Mouse (Mus musculus) adrenal gland, adult 8-10 months (tissue): ENCODE results near the gene Rhbdf2. TPM values are rescaled to one million over a fixed set of nuclear protein-coding genes. Genes with fewer than 3 reads are reported as not detected.
A peak's percentile ranks its signal among the peaks of the same experiment; 100 is the strongest.
"Not testable (repeated sequence)": the region's sequence is repeated elsewhere in the genome, so short reads cannot be mapped to it uniquely, and the experiment has no call there.

Source experiments
- DNase-seq: peaks from one replicate; pipeline ENCODE4 v3.0.0; 2022
- total RNA-seq, 4 experiments: library from RNA; stranded (reverse); gene quantifications; 2 replicates each; pipeline ENCODE4 v1.2.4; 2022

Gene Rhbdf2
- total RNA-seq, result 10 to 100 TPM; 13.3 to 20.5 (median 15.0) TPM

GRCm38 (mm10) chr11:116626299-116627071, at the start of gene Rhbdf2:
Rhbdf2 (minus strand) TSS chr11:116627019.
- no peak for DNase-seq

- no peak for DNase-seq
These were observed 49.6 kb upstream of the Rhbdf2 start for GRCm38 (mm10) chr11:116676175-116676976.

GRCm38 (mm10) chr11:116675429-116675828, 48.6 kb upstream of the Rhbdf2 start:
- DNase-seq, result peak; percentile 78

- no peak for DNase-seq
These were observed 48.0 kb upstream of the Rhbdf2 start for GRCm38 (mm10) chr11:116674616-116675379.

GRCm38 (mm10) chr11:116673410-116673809, 46.6 kb upstream of the Rhbdf2 start:
- no peak for DNase-seq

- DNase-seq, result no peak
These were observed 45.8 kb upstream of the Rhbdf2 start for GRCm38 (mm10) chr11:116672595-116672994.

- no peak for DNase-seq
These were observed 45.1 kb upstream of the Rhbdf2 start for GRCm38 (mm10) chr11:116671845-116672434.

GRCm38 (mm10) chr11:116671112-116671844, 44.5 kb upstream of the Rhbdf2 start:
- peak; percentile 98 for DNase-seq

GRCm38 (mm10) chr11:116670386-116670785, 43.6 kb upstream of the Rhbdf2 start:
- DNase-seq, result no peak

- no peak for DNase-seq
These were observed 43.1 kb upstream of the Rhbdf2 start for GRCm38 (mm10) chr11:116669787-116670365.

- DNase-seq, result no peak
These were observed 42.5 kb upstream of the Rhbdf2 start for GRCm38 (mm10) chr11:116669316-116669715.

- no peak for DNase-seq
These were observed 42.0 kb upstream of the Rhbdf2 start for GRCm38 (mm10) chr11:116668839-116669238.

GRCm38 (mm10) chr11:116668381-116668825, 41.6 kb upstream of the Rhbdf2 start:
- DNase-seq, result peak; percentile 70

GRCm38 (mm10) chr11:116667930-116668329, 41.1 kb upstream of the Rhbdf2 start:
- DNase-seq, result no peak

GRCm38 (mm10) chr11:116667012-116667411, 40.2 kb upstream of the Rhbdf2 start:
- DNase-seq, result not testable (repeated sequence)

GRCm38 (mm10) chr11:116666566-116666965, 39.7 kb upstream of the Rhbdf2 start:
- DNase-seq, result no peak

GRCm38 (mm10) chr11:116665289-116665688, 38.5 kb upstream of the Rhbdf2 start:
- DNase-seq, result no peak

GRCm38 (mm10) chr11:116661948-116662377, 35.1 kb upstream of the Rhbdf2 start:
- peak; percentile 74 for DNase-seq

- DNase-seq, result no peak
These were observed 34.6 kb upstream of the Rhbdf2 start for GRCm38 (mm10) chr11:116661291-116661947.

- DNase-seq, result no peak
These were observed 33.4 kb upstream of the Rhbdf2 start for GRCm38 (mm10) chr11:116660181-116660580.
